Mouse (Mus musculus): ENCODE results near the gene Zp3. TPM values are rescaled to one million over a fixed set of nuclear protein-coding genes. Genes with fewer than 3 reads are reported as not detected.

The Zp3 gene
- polyA plus RNA-seq, 1 experiment from 2014 or later, result not detected

GRCm38 (mm10) chr5:136035285-136035684 lies 55.4 kb downstream of the Zp3 start:
- no peak for ATAC-seq (ENCODE audit: insufficient number of reproducible peaks, insufficient read depth, low FRiP score, low TSS enrichment, low read depth)
- H3K4me3 ChIP-seq (replicated peaks), result no peak overlapping the region
- no peaks in the 10 kb centered on the region for H3K9me3 ChIP-seq
- no peaks in the 10 kb centered on the region for H3K27me3 ChIP-seq
- H3K36me3 ChIP-seq, result peaks cover 32% of the 10 kb centered on the region
- H3K27ac ChIP-seq, result no peak overlapping the region
- no peak overlapping the region for H3K4me2 ChIP-seq
- H3K4me1 ChIP-seq (replicated peaks), result no peaks in the 10 kb centered on the region
- no peak overlapping the region for H3K9ac ChIP-seq (replicated peaks)
- WGBS, result 79% methylated on average over 1 of the region's 1 CpGs

GRCm38 (mm10) chr5:136036667-136037066 lies 56.8 kb downstream of the Zp3 start:
- Histone ChIP-seq H3K36me3 (peaks cover 18% of the 10 kb centered on the region), H3K9me3 (no peaks in the 10 kb centered on the region), H3K27me3 (no peaks in the 10 kb centered on the region), H3K27ac (no peak overlapping the region), H3K4me1 (replicated peaks) (no peaks in the 10 kb centered on the region), H3K4me3 (replicated peaks) (no peak overlapping the region), H3K4me2 (no peak overlapping the region), H3K9ac (replicated peaks) (no peak overlapping the region)
- WGBS, result 73% methylated on average over 1 of the region's 1 CpGs
- ATAC-seq (ENCODE audit: insufficient number of reproducible peaks, insufficient read depth, low FRiP score, low TSS enrichment, low read depth), result no peak

Other genes starting within 250 kb of the Zp3 start
- gene Tmem120a, start 235.7 kb upstream of the Zp3 start, polyA plus RNA-seq (2016; fragmentation: Nextera tagmentation; extraction: Ambion mirVana), result 47.9 and 52.5 TPM in 2 replicates
- 0.17 TPM in 1 of 2 replicates, not detected in the other for gene Styxl1, start 201.7 kb upstream of the Zp3 start, polyA plus RNA-seq (2016; fragmentation: Nextera tagmentation; extraction: Ambion mirVana)
- 478 and 499 TPM in 2 replicates for gene Mdh2, start 201.6 kb upstream of the Zp3 start, polyA plus RNA-seq (2016; fragmentation: Nextera tagmentation; extraction: Ambion mirVana)
- gene Srrm3, start 173.2 kb upstream of the Zp3 start, polyA plus RNA-seq (2016; fragmentation: Nextera tagmentation; extraction: Ambion mirVana), result 0.13 and 0.43 TPM in 2 replicates
- 59.6 and 66.8 TPM in 2 replicates for gene Hspb1, start 92.2 kb upstream of the Zp3 start, polyA plus RNA-seq (2016; fragmentation: Nextera tagmentation; extraction: Ambion mirVana)
- gene Ywhag, start 45.5 kb upstream of the Zp3 start, polyA plus RNA-seq (2016; fragmentation: Nextera tagmentation; extraction: Ambion mirVana), result 180 and 182 TPM in 2 replicates
- 4.8 and 5.6 TPM in 2 replicates for gene Ssc4d, start 5.6 kb upstream of the Zp3 start, polyA plus RNA-seq (2016; fragmentation: Nextera tagmentation; extraction: Ambion mirVana)
- gene Dtx2, start 14.7 kb downstream of the Zp3 start, polyA plus RNA-seq (2016; fragmentation: Nextera tagmentation; extraction: Ambion mirVana), result 39.2 and 40.4 TPM in 2 replicates
- gene Upk3b, start 58.4 kb downstream of the Zp3 start, polyA plus RNA-seq (2016; fragmentation: Nextera tagmentation; extraction: Ambion mirVana), result 0.13 and 0.24 TPM in 2 replicates
- 5.0 and 5.4 TPM in 2 replicates for gene Upk3bl, start 74.4 kb downstream of the Zp3 start, polyA plus RNA-seq (2016; fragmentation: Nextera tagmentation; extraction: Ambion mirVana)
- gene Rasa4, start 103.8 kb downstream of the Zp3 start, polyA plus RNA-seq (2016; fragmentation: Nextera tagmentation; extraction: Ambion mirVana), result 9.2 and 9.7 TPM in 2 replicates
- gene Polr2j, start 136.5 kb downstream of the Zp3 start, polyA plus RNA-seq (2016; fragmentation: Nextera tagmentation; extraction: Ambion mirVana), result 253 and 261 TPM in 2 replicates
- 49.6 and 50.2 TPM in 2 replicates for gene Lrwd1, start 156.0 kb downstream of the Zp3 start, polyA plus RNA-seq (2016; fragmentation: Nextera tagmentation; extraction: Ambion mirVana)
- gene Alkbh4, start 156.0 kb downstream of the Zp3 start, polyA plus RNA-seq (2016; fragmentation: Nextera tagmentation; extraction: Ambion mirVana), result 27.7 and 29.9 TPM in 2 replicates
- 8.7 and 9.9 TPM in 2 replicates for gene Orai2, start 190.6 kb downstream of the Zp3 start, polyA plus RNA-seq (2016; fragmentation: Nextera tagmentation; extraction: Ambion mirVana)
- 59.1 and 65.1 TPM in 2 replicates for gene Prkrip1, start 218.9 kb downstream of the Zp3 start, polyA plus RNA-seq (2016; fragmentation: Nextera tagmentation; extraction: Ambion mirVana)

Measured in limb, embryonic 12.5 days (tissue).